Mouse (Mus musculus) forebrain, embryonic 11.5 days (tissue): ENCODE measurements around the gene Sprr2i. TPM values are rescaled to one million over a fixed set of nuclear protein-coding genes. Genes with fewer than 3 reads are reported as not detected.

ENCODE experiments used
- ATAC-seq: fragments of 200-750 bp; cut with Nextera tagmentation; replicated peaks from 2 replicates; pipeline ENCODE4 v1.8.0; 2017; ENCODE audit warnings: moderate TSS enrichment; ENCODE audit not compliant: low FRiP score
- DNase-seq: peaks from one replicate; pipeline ENCODE4 v3.0.0-alpha.2; 2017; ENCODE audit warnings: low spot score
- H3K27ac ChIP-seq: fragments of 300-500 bp; sonication (generic); 2 replicates; pipeline ENCODE4 v1.5.1; 2014; ENCODE audit warnings: low read depth, low read length
- H3K27me3 ChIP-seq: fragments of 300-500 bp; sonication (generic); 2 replicates; pipeline ENCODE4 v1.6.1; 2014; ENCODE audit warnings: mild to moderate bottlenecking, low read length, mixed read lengths; ENCODE audit not compliant: control insufficient read depth, insufficient read depth
- H3K36me3 ChIP-seq: fragments of 300-500 bp; sonication (generic); 2 replicates; pipeline ENCODE4 v1.6.1; 2014; ENCODE audit warnings: mild to moderate bottlenecking, low read length, moderate library complexity, mixed read lengths; ENCODE audit not compliant: control insufficient read depth, insufficient read depth
- H3K4me1 ChIP-seq: fragments of 300-500 bp; sonication (generic); replicated peaks from 2 replicates; pipeline ENCODE4 v1.6.1; 2014; ENCODE audit warnings: low read length, mixed read lengths; ENCODE audit not compliant: control insufficient read depth, insufficient read depth
- H3K4me2 ChIP-seq: fragments of 300-500 bp; sonication (generic); 2 replicates; pipeline ENCODE4 v1.6.1; 2014; ENCODE audit warnings: low read depth, mild to moderate bottlenecking, low read length, moderate library complexity, mixed read lengths; ENCODE audit not compliant: severe bottlenecking
- H3K4me3 ChIP-seq: fragments of 300-500 bp; sonication (generic); 2 replicates; pipeline ENCODE4 v1.5.1; 2014; ENCODE audit warnings: low read depth, low read length
- H3K9ac ChIP-seq: fragments of 300-500 bp; sonication (generic); 2 replicates; pipeline ENCODE4 v1.6.1; 2014; ENCODE audit warnings: low read length
- H3K9me3 ChIP-seq: fragments of 300-500 bp; sonication (generic); 2 replicates; pipeline ENCODE4 v1.6.1; 2016; ENCODE audit warnings: low read length, mixed read lengths; ENCODE audit not compliant: control insufficient read depth
- WGBS: fragments of 180-500 bp; shearing (Covaris S2); extraction: QIAGEN DNeasy Blood & Tissue Kit; methylation state at CpG from one replicate; pipeline ENCODE4 v1.1.7; 2014; 5-methylcytosine and 5-hydroxymethylcytosine counted together
- polyA plus RNA-seq: library from polyadenylated mRNA; unstranded; fragments of >200 nt; fragmentation: Nextera tagmentation; extraction: Ambion mirVana; gene quantifications from 2 replicates; pipeline ENCODE4 v1.2.1, GENCODE M21; 2014

Gene Sprr2i
- polyA plus RNA-seq, result not detected in 2 replicates

GRCm38 (mm10) chr3:92407691-92408090 is at the start of gene Sprr2i:
Gene Sprr2i, plus strand, starts transcription at chr3:92407991.
- H3K9me3 ChIP-seq, result no peaks in the 10 kb centered on the region
- no peak within 1 kb of the TSS for H3K4me3 ChIP-seq
- H3K36me3 ChIP-seq, result no peaks in the 10 kb centered on the region
- no peak within 1 kb of the TSS for H3K9ac ChIP-seq
- WGBS, result 95% methylated on average over 2 of the region's 2 CpGs
- no peak within 1 kb of the TSS for H3K4me2 ChIP-seq
- ATAC-seq (no peak), DNase-seq (no peak)
- H3K4me1 ChIP-seq, result no peaks in the 10 kb centered on the region
- H3K27ac ChIP-seq, result no peak within 1 kb of the TSS
- no peaks in the 10 kb centered on the region for H3K27me3 ChIP-seq

- no peak for ATAC-seq
- Histone ChIP-seq H3K4me3 (no peak overlapping the region), H3K9ac (no peak overlapping the region), H3K9me3 (no peaks in the 10 kb centered on the region), H3K4me1 (no peaks in the 10 kb centered on the region), H3K27me3 (no peaks in the 10 kb centered on the region), H3K27ac (no peak overlapping the region), H3K36me3 (no peaks in the 10 kb centered on the region), H3K4me2 (no peak overlapping the region)
- no peak for DNase-seq
These were observed 46.2 kb upstream of the Sprr2i start for GRCm38 (mm10) chr3:92361619-92362018.

GRCm38 (mm10) chr3:92364887-92365286 is 42.9 kb upstream of the Sprr2i start, which contains the start of gene Sprr2f:
Gene Sprr2f, plus strand, starts transcription at chr3:92365187.
- H3K27ac ChIP-seq, result no peak within 1 kb of the TSS
- no peak within 1 kb of the TSS for H3K9ac ChIP-seq
- DNase-seq (no peak), ATAC-seq (no peak)
- no peaks in the 10 kb centered on the region for H3K4me1 ChIP-seq
- no peak within 1 kb of the TSS for H3K4me2 ChIP-seq
- no peaks in the 10 kb centered on the region for H3K9me3 ChIP-seq
- 81% methylated on average over 3 of the region's 3 CpGs for WGBS
- H3K4me3 ChIP-seq, result no peak within 1 kb of the TSS
- no peaks in the 10 kb centered on the region for H3K27me3 ChIP-seq
- H3K36me3 ChIP-seq, result no peaks in the 10 kb centered on the region

GRCm38 (mm10) chr3:92373613-92374012 is 34.2 kb upstream of the Sprr2i start:
- no peak for DNase-seq
- Histone ChIP-seq H3K36me3 (no peaks in the 10 kb centered on the region), H3K9ac (no peak overlapping the region), H3K27me3 (no peaks in the 10 kb centered on the region), H3K4me2 (no peak overlapping the region), H3K9me3 (no peaks in the 10 kb centered on the region), H3K4me1 (no peaks in the 10 kb centered on the region), H3K4me3 (no peak overlapping the region), H3K27ac (no peak overlapping the region)
- WGBS, result 74% methylated on average over 2 of the region's 2 CpGs
- ATAC-seq, result no peak

GRCm38 (mm10) chr3:92385385-92385784 is 22.4 kb upstream of the Sprr2i start, which contains the start of gene Sprr2h:
Gene Sprr2h, plus strand, starts transcription at chr3:92385685.
- Histone ChIP-seq H3K4me2 (no peak within 1 kb of the TSS), H3K27ac (no peak within 1 kb of the TSS), H3K9ac (no peak within 1 kb of the TSS), H3K9me3 (no peaks in the 10 kb centered on the region), H3K36me3 (no peaks in the 10 kb centered on the region), H3K4me3 (no peak within 1 kb of the TSS), H3K4me1 (no peaks in the 10 kb centered on the region), H3K27me3 (no peaks in the 10 kb centered on the region)
- WGBS, result 91% methylated on average over 1 of the region's 1 CpGs
- ATAC-seq (no peak), DNase-seq (no peak)

- DNase-seq (no peak), ATAC-seq (no peak)
- H3K4me3 ChIP-seq, result no peak overlapping the region
- no peak overlapping the region for H3K27ac ChIP-seq
- H3K36me3 ChIP-seq, result no peaks in the 10 kb centered on the region
- H3K9me3 ChIP-seq, result no peaks in the 10 kb centered on the region
- no peak overlapping the region for H3K9ac ChIP-seq
- 64% methylated on average over 1 of the region's 1 CpGs for WGBS
- no peaks in the 10 kb centered on the region for H3K27me3 ChIP-seq
- H3K4me2 ChIP-seq, result no peak overlapping the region
- no peaks in the 10 kb centered on the region for H3K4me1 ChIP-seq
These were observed 13.5 kb upstream of the Sprr2i start for GRCm38 (mm10) chr3:92394301-92394700.

- H3K9ac ChIP-seq, result no peak within 1 kb of the TSS
- H3K27me3 ChIP-seq, result no peaks in the 10 kb centered on the region
- no peak for DNase-seq
- H3K9me3 ChIP-seq, result no peaks in the 10 kb centered on the region
- H3K4me2 ChIP-seq, result no peak within 1 kb of the TSS
- H3K36me3 ChIP-seq, result no peaks in the 10 kb centered on the region
- 97% methylated on average over 2 of the region's 2 CpGs for WGBS
- no peak for ATAC-seq
- H3K4me1 ChIP-seq, result no peaks in the 10 kb centered on the region
- no peak within 1 kb of the TSS for H3K4me3 ChIP-seq
- no peak within 1 kb of the TSS for H3K27ac ChIP-seq
These were observed 10.0 kb downstream of the Sprr2i start, which contains the start of gene Sprr2j-ps for GRCm38 (mm10) chr3:92417782-92418181. Gene Sprr2j-ps, plus strand, starts transcription at chr3:92418082.

GRCm38 (mm10) chr3:92429323-92429722 is 21.5 kb downstream of the Sprr2i start, which contains the start of gene Gm9774:
Gene Gm9774, minus strand, starts transcription at chr3:92429423.
- Histone ChIP-seq H3K27ac (no peak within 1 kb of the TSS), H3K9me3 (no peaks in the 10 kb centered on the region), H3K4me2 (no peak within 1 kb of the TSS), H3K27me3 (no peaks in the 10 kb centered on the region), H3K9ac (no peak within 1 kb of the TSS), H3K4me3 (no peak within 1 kb of the TSS), H3K36me3 (no peaks in the 10 kb centered on the region), H3K4me1 (no peaks in the 10 kb centered on the region)
- DNase-seq, result no peak
- WGBS, result 91% methylated on average over 6 of the region's 6 CpGs
- ATAC-seq, result no peak

GRCm38 (mm10) chr3:92432282-92432681 is 24.5 kb downstream of the Sprr2i start, which contains the start of gene Sprr2k:
Gene Sprr2k, plus strand, starts transcription at chr3:92432582.
- no peaks in the 10 kb centered on the region for H3K27me3 ChIP-seq
- H3K36me3 ChIP-seq, result no peaks in the 10 kb centered on the region
- H3K9ac ChIP-seq, result no peak within 1 kb of the TSS
- ATAC-seq (no peak), DNase-seq (no peak)
- no peak within 1 kb of the TSS for H3K27ac ChIP-seq
- WGBS, result 92% methylated on average over 2 of the region's 2 CpGs
- no peak within 1 kb of the TSS for H3K4me2 ChIP-seq
- no peaks in the 10 kb centered on the region for H3K9me3 ChIP-seq
- H3K4me3 ChIP-seq, result no peak within 1 kb of the TSS
- no peaks in the 10 kb centered on the region for H3K4me1 ChIP-seq
